Mouse (Mus musculus): ENCODE results near the gene Narf. TPM values are rescaled to one million over a fixed set of nuclear protein-coding genes. Genes with fewer than 3 reads are reported as not detected.

Narf gene
- total RNA-seq, 2 experiments from 2014 or later: 94.7 to 102 TPM

Other genes with a start within 250 kb of the Narf start
- gene Csnk1d, start 245.9 kb upstream of the Narf start, total RNA-seq (2021): 10 to 100 TPM; 51.6 to 54.5 TPM
- not detected for gene Cd7, start 197.8 kb upstream of the Narf start, total RNA-seq (2021)
- gene Sectm1b, start 173.7 kb upstream of the Narf start, total RNA-seq (2021): not detected
- not detected for gene Sectm1a, start 156.0 kb upstream of the Narf start, total RNA-seq (2021)
- not detected for gene Tex19.2, start 118.6 kb upstream of the Narf start, total RNA-seq (2021)
- not detected for gene Tex19.1, start 91.1 kb upstream of the Narf start, total RNA-seq (2021)
- 1 to 10 TPM; 1.4 to 1.5 TPM for gene Uts2r, start 77.0 kb upstream of the Narf start, total RNA-seq (2021)
- gene Hexdc, start 32.8 kb upstream of the Narf start, total RNA-seq (2021): 1 to 10 TPM; 6.8 to 7.5 TPM
- gene Ogfod3, start 32.5 kb upstream of the Narf start, total RNA-seq (2021): 10 to 100 TPM; 11.0 to 12.0 TPM
- 1 to 10 TPM; 2.5 to 2.7 TPM for gene Cybc1, start 7.9 kb upstream of the Narf start, total RNA-seq (2021)
- gene Foxk2, start 22.7 kb downstream of the Narf start, total RNA-seq (2021): 10 to 100 TPM; 24.6 to 24.9 TPM
- gene Wdr45b, start 117.2 kb downstream of the Narf start, total RNA-seq (2021): 10 to 100 TPM; 16.5 to 17.9 TPM
- gene Rab40b, start 151.0 kb downstream of the Narf start, total RNA-seq (2021): 10 to 100 TPM in 1 of 2 experiments, 1 to 10 TPM in 1; 6.0 to 16.3 TPM
- 1 to 10 TPM; 3.2 to 3.6 TPM for gene Fn3krp, start 184.1 kb downstream of the Narf start, total RNA-seq (2021)
- gene Fn3k, start 197.7 kb downstream of the Narf start, total RNA-seq (2021): 10 to 100 TPM; 14.4 to 17.6 TPM
- 10 to 100 TPM; 12.5 to 12.7 TPM for gene Tbcd, start 214.7 kb downstream of the Narf start, total RNA-seq (2021)